ENCODE assay signal across 8 mouse cellular contexts in genomic region chr4:69196094-69196493, GRCm38 (mm10).
DNase-seq lines count a peak whose midpoint lies in the region; ATAC-seq and TF ChIP-seq lines count a peak whose summit lies in the region.

No protein-coding gene starts in this region.

- no peak for TF ChIP-seq CTCF in kidney, postnatal 0 days (IDR thresholded peaks at IDR 0.05; ENCODE audit: low read depth)
- no peak for TF ChIP-seq CTCF in kidney, adult 2 months (conservative IDR thresholded peaks at IDR 0.05; ENCODE audit: insufficient read depth, insufficient read length, low read depth, low read length)
- no peak for TF ChIP-seq CTCF in hindbrain, postnatal 0 days (IDR thresholded peaks at IDR 0.05; ENCODE audit: low read depth)

- no peaks in the 10 kb centered on the region for H3K27me3 ChIP-seq in kidney, postnatal 0 days (ENCODE audit: insufficient read depth, low read length)
- H3K27me3 ChIP-seq in kidney, adult 2 months (replicated peaks; ENCODE audit: control insufficient read depth, insufficient read depth, low read length) = no peaks in the 10 kb centered on the region
- H3K27me3 ChIP-seq in forebrain, embryonic 10.5 days (ENCODE audit: poor library complexity, severe bottlenecking) = no peaks in the 10 kb centered on the region
- H3K27me3 ChIP-seq in hindbrain, postnatal 0 days (ENCODE audit: insufficient read depth, low read length) = no peaks in the 10 kb centered on the region
- H3K27me3 ChIP-seq in midbrain, embryonic 15.5 days (replicated peaks) = no peaks in the 10 kb centered on the region

- 75% methylated on average over 1 of the region's 1 CpGs for WGBS in kidney, postnatal 0 days
- WGBS in kidney, adult 2 months = 77% methylated on average over 1 of the region's 1 CpGs
- 81% methylated on average over 1 of the region's 1 CpGs for WGBS in forebrain, embryonic 10.5 days
- WGBS in hindbrain, postnatal 0 days = 81% methylated on average over 1 of the region's 1 CpGs
- 94% methylated on average over 1 of the region's 1 CpGs for WGBS in midbrain, embryonic 15.5 days

- no peak overlapping the region for H3K27ac ChIP-seq in kidney, postnatal 0 days
- H3K27ac ChIP-seq in kidney, adult 2 months (ENCODE audit: insufficient read depth, low read depth, low read length) = no peak overlapping the region
- H3K27ac ChIP-seq in forebrain, embryonic 10.5 days = peak overlapping the region; percentile 66; the same call in 1 of the 2 replicates
- no peak overlapping the region; the same call in 1 of the 2 replicates for H3K27ac ChIP-seq in hindbrain, postnatal 0 days
- peak overlapping the region; percentile 80; the same call in 1 of the 2 replicates for H3K27ac ChIP-seq in midbrain, embryonic 15.5 days

- H3K4me2 ChIP-seq in kidney, postnatal 0 days (ENCODE audit: low read length) = peak overlapping the region; percentile 70
- H3K4me2 ChIP-seq in hindbrain, postnatal 0 days (ENCODE audit: low read depth, low read length) = peak overlapping the region; percentile 63
- peak overlapping the region; percentile 78 for H3K4me2 ChIP-seq in midbrain, embryonic 15.5 days

- no peak for DNase-seq in kidney, postnatal 0 days (ENCODE audit: low spot score)
- no peak for DNase-seq in kidney, adult 2 months
- DNase-seq in forebrain, embryonic 10.5 days (ENCODE audit: extremely low spot score, low spot score) = no peak
- DNase-seq in hindbrain, postnatal 0 days (ENCODE audit: low spot score) = no peak
- no peak for DNase-seq in thymus, postnatal 36 days
- DNase-seq in spleen, postnatal 14 days (ENCODE audit: low spot score in 2 of 2) = no peak
- no peak for DNase-seq in layer of hippocampus, adult 9-10 months (ENCODE audit: low spot score)

- no peak for ATAC-seq in kidney, postnatal 0 days (replicated peaks; ENCODE audit: low FRiP score, low read depth)
- ATAC-seq in hindbrain, postnatal 0 days = 0 out of 2 replicates have a peak, but pooled peaks have one; percentile 21
- peak; percentile 69 for ATAC-seq in midbrain, embryonic 15.5 days (replicated peaks)

- no peaks in the 10 kb centered on the region for H3K4me1 ChIP-seq in kidney, postnatal 0 days (replicated peaks; ENCODE audit: insufficient read depth, low read length)
- H3K4me1 ChIP-seq in kidney, adult 2 months (ENCODE audit: control insufficient read depth, insufficient read depth, low read length) = no peaks in the 10 kb centered on the region
- H3K4me1 ChIP-seq in forebrain, embryonic 10.5 days = peaks cover 4% of the 10 kb centered on the region; the same call in 1 of the 2 replicates
- H3K4me1 ChIP-seq in hindbrain, postnatal 0 days (ENCODE audit: insufficient read depth, low read length) = no peaks in the 10 kb centered on the region
- 0 out of 2 replicates have a peak, but pooled peaks cover 5% of the 10 kb centered on the region for H3K4me1 ChIP-seq in midbrain, embryonic 15.5 days

- H3K4me3 ChIP-seq in kidney, postnatal 0 days (replicated peaks; ENCODE audit: low read depth, low read length) = no peak overlapping the region
- H3K4me3 ChIP-seq in kidney, adult 2 months (ENCODE audit: insufficient read depth, low read depth, low read length) = no peak overlapping the region
- H3K4me3 ChIP-seq in forebrain, embryonic 10.5 days = peak overlapping the region; percentile 46
- H3K4me3 ChIP-seq in hindbrain, postnatal 0 days (ENCODE audit: low read length) = peak overlapping the region; percentile 42
- peak overlapping the region; percentile 48 for H3K4me3 ChIP-seq in midbrain, embryonic 15.5 days

- H3K9ac ChIP-seq in kidney, postnatal 0 days (ENCODE audit: low read depth, low read length) = peak overlapping the region; percentile 46
- H3K9ac ChIP-seq in hindbrain, postnatal 0 days (replicated peaks; ENCODE audit: low read length) = peak overlapping the region; percentile 53
- H3K9ac ChIP-seq in midbrain, embryonic 15.5 days = peak overlapping the region; percentile 63

- no peaks in the 10 kb centered on the region for H3K36me3 ChIP-seq in kidney, postnatal 0 days (ENCODE audit: insufficient read depth, low read length)
- no peaks in the 10 kb centered on the region for H3K36me3 ChIP-seq in kidney, adult 2 months (ENCODE audit: control insufficient read depth, insufficient read depth, low read length)
- H3K36me3 ChIP-seq in forebrain, embryonic 10.5 days (replicated peaks) = no peaks in the 10 kb centered on the region
- H3K36me3 ChIP-seq in hindbrain, postnatal 0 days (ENCODE audit: insufficient read depth, low read length) = no peaks in the 10 kb centered on the region
- H3K36me3 ChIP-seq in midbrain, embryonic 15.5 days (replicated peaks) = no peaks in the 10 kb centered on the region

- no peaks in the 10 kb centered on the region for H3K9me3 ChIP-seq in kidney, postnatal 0 days (replicated peaks; ENCODE audit: low read length)
- no peaks in the 10 kb centered on the region for H3K9me3 ChIP-seq in forebrain, embryonic 10.5 days
- no peaks in the 10 kb centered on the region for H3K9me3 ChIP-seq in hindbrain, postnatal 0 days (ENCODE audit: low read length)
- no peaks in the 10 kb centered on the region for H3K9me3 ChIP-seq in midbrain, embryonic 15.5 days

- no peak for TF ChIP-seq POLR2A in kidney, adult 2 months (IDR thresholded peaks at IDR 0.05; ENCODE audit: low read depth, low read length)

Comparison
In these comparisons a context has a peak if more than half of its experiments do, and no peak if none do; other contexts are left out.
1. H3K27ac ChIP-seq: peak in forebrain, embryonic 10.5 days (single experiment) and midbrain, embryonic 15.5 days (single experiment); none in kidney, postnatal 0 days (single experiment), kidney, adult 2 months (single experiment) and hindbrain, postnatal 0 days (single experiment).
2. H3K4me3 ChIP-seq: peak in forebrain, embryonic 10.5 days (single experiment), hindbrain, postnatal 0 days (single experiment) and midbrain, embryonic 15.5 days (single experiment); none in kidney, postnatal 0 days (single experiment) and kidney, adult 2 months (single experiment).
3. Peak in every context shown above with its lines, with median percentiles within 50 percentile points of each other: H3K4me2 ChIP-seq and H3K9ac ChIP-seq.